Mouse (Mus musculus) heart, postnatal 14 days (tissue): ENCODE results near the gene Dnm3. TPM values are rescaled to one million over a fixed set of nuclear protein-coding genes. Genes with fewer than 3 reads are reported as not detected.

Experiments
- DNase-seq, 2 experiments: peaks; one replicate each; pipeline ENCODE4 v3.0.0; 2021 to 2022
- intact Hi-C: fragments of 180-260 bp; cut with DNase I; formaldehyde crosslinking; loops from one replicate; pipeline ENCODE4 v1.15.1; 2025
- long read RNA-seq, 2 experiments: library from polyadenylated mRNA; stranded (forward); transcript quantifications; one replicate each; pipeline ENCODE4 v2.0.0; 2021
- total RNA-seq, 2 experiments: library from RNA; stranded (reverse); gene quantifications; 2 replicates each; pipeline ENCODE4 v1.2.3; 2021

Gene Dnm3
- 10 to 100 TPM; 11.1 to 14.9 TPM for total RNA-seq
- long read RNA-seq, experiment 1, partial matches to known transcripts = 2 of 3 reads
- long read RNA-seq, experiment 1, other reads (novel, unspliced or antisense) = 1 of 3 reads
- long read RNA-seq, experiment 2, partial matches to known transcripts = 0 of 8 reads
- long read RNA-seq, experiment 2, other reads (novel, unspliced or antisense) = 8 of 8 reads

GRCm38 (mm10) chr1:162477246-162478209 lies at the start of gene Dnm3:
Dnm3 (minus strand) TSS chr1:162478034.
- DNase-seq = peak; percentile 88 to 89
- intact Hi-C loops = loop anchor here (5.0 to 10.0 kb wide), 3 partner anchors 35 to 123 kb away; no protein-coding TSS in a partner anchor

GRCm38 (mm10) chr1:162515116-162515515 lies 37.3 kb upstream of the Dnm3 start:
- DNase-seq = no peak
- intact Hi-C loops = no loop called here

GRCm38 (mm10) chr1:162510013-162510356 lies 32.2 kb upstream of the Dnm3 start:
- intact Hi-C loops = loop anchor here (5.0 kb wide), 1 partner anchor 33 kb away; the partner anchor contains the start of gene Dnm3
- DNase-seq = no peak

DNA sequence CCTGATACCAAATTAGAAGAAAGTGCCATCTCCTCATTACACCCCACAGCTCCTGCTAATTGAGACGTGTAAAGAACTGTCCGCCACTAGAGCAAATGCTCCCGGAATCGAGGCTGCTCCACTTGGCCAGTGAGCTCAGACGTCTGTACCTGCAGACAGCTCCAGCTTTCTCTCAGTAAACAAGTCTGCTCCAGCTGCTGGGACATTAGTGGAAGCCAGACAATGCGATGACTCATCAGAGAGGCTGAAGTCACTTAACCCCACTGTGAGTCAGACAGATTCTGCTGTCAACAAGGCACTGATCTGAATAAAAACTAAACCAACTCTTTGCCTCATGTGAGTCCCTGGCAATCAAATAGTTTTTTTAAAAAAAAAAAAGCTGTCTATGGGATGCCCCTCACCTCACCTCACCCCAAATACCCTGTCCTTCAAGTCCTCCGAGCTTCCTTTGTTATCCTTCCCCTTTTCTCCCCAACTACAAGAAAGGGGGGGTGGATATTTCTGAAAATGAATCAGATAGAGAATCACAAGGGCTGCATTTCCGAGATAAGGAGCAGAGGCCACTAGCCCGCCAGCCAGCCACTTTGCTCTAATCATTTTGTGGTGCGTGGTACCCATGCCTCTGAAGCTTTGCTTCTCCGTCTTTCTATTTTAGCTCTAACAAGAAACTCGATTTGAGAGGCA lies 31.6 kb upstream of the Dnm3 start:
- peak; percentile 50 to 63 for DNase-seq
- intact Hi-C loops = loop anchor here (5.0 kb wide), 1 partner anchor 32 kb away; the partner anchor contains the start of gene Dnm3

- no peak for DNase-seq
- intact Hi-C loops = no loop called here
Observed at GRCm38 (mm10) chr1:162508211-162509005, 30.6 kb upstream of the Dnm3 start.

DNA sequence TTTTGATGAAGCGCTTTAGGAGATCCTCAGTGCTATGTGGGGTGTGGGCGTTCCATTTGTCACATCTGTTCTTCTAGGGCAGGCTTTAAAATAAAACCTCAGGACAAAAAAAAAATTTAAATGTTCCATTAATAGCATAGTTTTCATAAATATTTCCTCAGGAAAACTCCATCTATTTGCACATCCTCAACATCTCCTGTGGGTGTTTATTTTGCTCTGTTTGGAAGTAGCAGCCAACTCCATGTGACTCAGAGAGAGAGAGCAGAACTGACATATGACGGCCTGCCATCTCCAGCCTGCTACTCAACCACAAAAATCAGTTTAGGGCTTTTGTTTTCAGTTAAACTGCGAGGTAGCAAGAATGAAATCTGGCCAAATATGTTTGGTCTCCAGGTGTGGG lies 28.7 kb upstream of the Dnm3 start:
- DNase-seq = no peak
- intact Hi-C loops = no loop called here

DNA sequence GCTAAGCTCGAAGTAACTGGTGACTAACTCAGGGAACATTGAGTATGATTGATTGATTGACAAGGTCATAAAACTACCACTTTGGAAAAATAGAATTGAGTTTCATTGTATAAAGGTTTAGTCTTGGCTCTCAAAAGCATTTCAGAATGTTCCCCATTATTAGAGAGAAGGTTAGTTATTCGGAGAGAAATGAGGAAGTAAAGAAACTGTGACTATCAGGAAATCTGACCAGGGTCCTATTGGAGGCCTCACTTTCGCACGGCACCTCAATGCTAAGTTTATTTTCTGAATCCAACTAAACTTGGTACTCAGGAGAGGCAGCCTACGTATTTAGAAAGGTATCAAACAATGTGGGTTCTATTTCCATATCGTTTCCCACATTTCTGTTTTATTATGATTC lies 27.8 kb upstream of the Dnm3 start:
- no peak for DNase-seq
- intact Hi-C loops = no loop called here

DNA sequence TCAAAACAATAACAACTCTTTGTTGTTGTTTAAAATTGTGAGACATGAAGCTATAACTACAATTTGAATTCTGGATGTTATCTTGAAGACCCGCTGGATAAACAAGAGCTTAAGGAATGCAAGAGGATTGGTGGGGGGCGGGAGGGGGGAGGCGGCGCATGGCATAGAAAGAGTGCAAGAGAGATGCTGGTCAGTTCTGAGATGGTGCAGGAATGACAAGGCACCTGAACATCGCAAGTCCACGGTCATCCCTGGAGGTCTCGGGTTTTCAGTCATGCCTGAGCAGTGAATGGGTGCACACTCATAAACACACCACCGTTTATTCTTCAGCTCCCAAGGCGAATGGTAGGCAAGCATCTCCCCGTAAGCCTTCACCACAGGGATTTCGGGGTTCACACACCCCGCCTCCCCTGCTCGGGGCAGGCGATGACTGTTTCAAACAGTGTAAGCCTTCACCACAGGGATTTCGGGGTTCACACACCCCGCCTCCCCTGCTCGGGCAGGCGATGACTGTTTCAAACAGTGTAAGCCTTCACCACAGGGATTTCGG lies 1.2 kb downstream of the Dnm3 start:
- intact Hi-C loops = loop anchor here (5.0 to 10.0 kb wide), 3 partner anchors 36 to 122 kb away; no protein-coding TSS in a partner anchor
- no peak for DNase-seq

DNA sequence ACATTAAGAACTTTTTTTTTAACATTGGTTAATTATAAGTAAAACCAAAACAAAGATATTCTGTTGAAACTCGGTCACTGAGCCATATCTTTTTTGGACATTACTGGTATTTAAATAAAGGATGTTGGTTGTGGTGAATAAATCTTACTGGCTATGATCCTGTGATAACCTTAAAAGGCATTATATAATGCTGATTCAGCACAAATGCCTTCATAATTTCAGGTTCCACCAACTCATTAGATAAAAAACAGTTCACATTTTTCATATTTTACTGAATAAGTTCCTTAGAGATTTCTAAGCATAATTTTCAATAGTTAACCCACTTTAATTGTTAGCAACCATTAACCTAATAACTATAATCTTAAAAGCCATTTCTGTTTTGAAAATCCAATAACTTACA lies 4.9 kb downstream of the Dnm3 start:
- no peak for DNase-seq
- intact Hi-C loops = loop anchor here (10.0 kb wide), 1 partner anchor 118 kb away; no protein-coding TSS in a partner anchor

DNA sequence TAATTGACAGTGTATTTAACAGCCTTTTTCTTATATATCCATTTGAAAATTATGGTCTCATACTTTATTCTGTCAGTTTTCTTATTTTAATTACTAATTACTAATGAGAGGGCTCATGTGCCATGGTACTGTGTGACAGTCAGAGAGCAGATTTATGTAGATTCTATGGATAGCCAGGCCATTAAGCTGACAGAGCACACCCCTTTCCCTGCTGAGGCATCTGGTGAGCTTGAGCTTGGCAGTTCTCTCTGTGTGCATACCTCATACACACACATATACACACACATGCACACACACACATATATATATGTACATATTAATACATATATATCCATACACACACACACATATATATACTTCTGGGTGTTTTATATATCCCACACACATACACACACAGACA lies 6.7 kb downstream of the Dnm3 start:
- intact Hi-C loops = loop anchor here (10.0 kb wide), 1 partner anchor 116 kb away; no protein-coding TSS in a partner anchor
- no peak for DNase-seq

- intact Hi-C loops = loop anchor here (10.0 kb wide), 1 partner anchor 115 kb away; no protein-coding TSS in a partner anchor
- DNase-seq = peak in 1 of 2 experiments; percentile 10
Observed at GRCm38 (mm10) chr1:162469752-162470280, 8.0 kb downstream of the Dnm3 start.

- no peak for DNase-seq
- intact Hi-C loops = no loop called here
Observed at GRCm38 (mm10) chr1:162463676-162464075, 14.2 kb downstream of the Dnm3 start.

DNA sequence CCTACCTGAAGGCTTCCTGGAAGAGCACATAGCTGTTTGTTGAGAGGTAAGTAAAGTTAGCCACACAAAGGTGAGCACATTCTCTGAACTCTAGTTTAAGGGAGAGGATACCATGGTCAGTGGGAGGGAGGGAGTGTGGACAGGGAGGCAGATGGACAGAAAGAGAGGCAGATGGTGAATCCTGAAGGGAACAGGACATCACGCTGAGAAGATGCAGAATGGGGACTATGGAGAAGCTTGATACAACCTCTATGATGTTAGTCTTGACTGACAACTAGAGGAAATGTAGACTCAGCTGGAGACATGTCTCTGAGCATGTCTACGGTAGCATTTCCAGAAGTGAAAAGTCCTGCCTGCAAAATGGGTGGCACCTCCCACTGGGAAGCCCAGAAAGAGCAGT lies 19.1 kb downstream of the Dnm3 start:
- DNase-seq = no peak
- intact Hi-C loops = no loop called here

DNA sequence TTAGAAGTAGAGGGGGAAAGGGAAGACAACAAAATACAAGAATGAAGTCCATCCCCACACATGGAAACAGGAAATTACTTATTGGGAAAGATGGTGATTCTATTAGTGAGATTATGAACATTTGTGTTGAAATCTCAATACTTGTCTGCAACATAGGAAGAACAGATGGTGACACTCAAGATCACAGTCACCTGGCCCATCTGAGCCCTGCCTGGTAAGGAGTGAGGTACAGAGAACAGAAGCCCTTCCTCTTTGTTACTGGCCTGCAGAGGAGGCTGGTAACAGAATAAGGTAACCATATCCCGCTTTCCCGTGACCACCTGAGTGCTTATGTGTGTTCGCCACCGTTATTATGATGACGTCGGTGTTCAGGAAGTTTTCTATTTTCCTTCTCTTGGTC lies 21.0 kb downstream of the Dnm3 start:
- intact Hi-C loops = no loop called here
- no peak for DNase-seq

- intact Hi-C loops = no loop called here
- no peak for DNase-seq
Observed at GRCm38 (mm10) chr1:162456406-162456805, 21.4 kb downstream of the Dnm3 start.

- peak in 1 of 2 experiments; percentile 11 for DNase-seq
- intact Hi-C loops = no loop called here
Observed at GRCm38 (mm10) chr1:162453578-162453977, 24.3 kb downstream of the Dnm3 start.

DNA sequence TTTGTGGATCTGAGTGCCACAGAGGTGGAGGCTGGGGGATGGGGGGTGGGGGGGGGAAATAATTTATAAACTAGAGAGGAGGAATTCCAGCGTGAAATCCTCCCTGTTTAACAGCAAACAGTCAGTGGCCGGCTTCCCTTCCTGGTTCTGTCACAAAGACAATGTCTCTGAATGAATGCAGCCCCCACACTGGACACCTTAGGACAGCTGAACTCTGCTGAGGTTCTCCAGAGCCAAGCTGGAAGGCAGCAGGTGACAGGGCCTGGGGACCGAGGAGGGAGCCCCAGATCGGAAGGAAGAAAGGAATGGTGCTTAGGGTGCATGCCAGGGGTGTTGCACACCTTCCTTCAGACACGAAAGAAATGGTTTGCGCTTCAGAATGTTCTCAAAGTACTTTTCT lies 24.8 kb downstream of the Dnm3 start:
- DNase-seq = no peak
- intact Hi-C loops = no loop called here

- DNase-seq = no peak
- intact Hi-C loops = no loop called here
Observed at GRCm38 (mm10) chr1:162449161-162449909, 28.5 kb downstream of the Dnm3 start.

- intact Hi-C loops = no loop called here
Observed at GRCm38 (mm10) chr1:162444805-162445204, 33.0 kb downstream of the Dnm3 start.

More at GRCm38 (mm10) chr1:162444805-162445204, 33.0 kb downstream of the Dnm3 start:
- DNase-seq = no peak
